Mouse (Mus musculus): ENCODE data around the gene Cd9. TPM values are rescaled to one million over a fixed set of nuclear protein-coding genes. Genes with fewer than 3 reads are reported as not detected.

The Cd9 gene
- total RNA-seq, 2 experiments from 2014 or later = 39.6 to 40.7 TPM

GRCm38 (mm10) chr6:125410995-125411547 lies 83.5 kb downstream of the Cd9 start:
- no peak overlapping the region for H3K4me3 ChIP-seq
- no peak for DNase-seq (ENCODE audit: extremely low spot score in 1 of 2, low spot score in 2 of 2)
- intact Hi-C loops (cut with DNase I) = no loop called here
- no peak for TF ChIP-seq CTCF (IDR thresholded peaks at IDR 0.05)
- H3K27ac ChIP-seq = no peak overlapping the region

DNA sequence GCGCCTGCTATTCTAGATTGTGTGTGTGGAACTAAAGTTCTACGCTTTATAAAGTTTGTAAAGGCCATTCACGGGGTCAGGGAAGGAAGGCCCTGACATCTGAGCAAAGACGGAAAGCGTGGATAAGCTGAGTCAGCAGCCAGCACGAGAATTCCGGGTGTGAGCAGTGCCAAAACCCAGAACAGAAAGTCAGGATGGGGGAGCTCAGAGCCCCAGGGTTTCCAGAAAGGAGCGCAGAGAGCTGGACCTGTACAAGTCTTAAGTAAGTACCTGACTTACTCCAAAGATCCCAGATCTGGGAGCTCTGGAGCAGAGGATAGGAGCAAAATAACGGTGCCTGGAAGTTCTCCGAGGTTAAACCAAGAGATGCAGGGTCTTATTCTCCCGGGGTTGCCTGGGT lies 84.0 kb downstream of the Cd9 start:
- intact Hi-C loops (cut with DNase I) = no loop called here
- Histone ChIP-seq H3K27ac (no peak overlapping the region), H3K4me3 (no peak overlapping the region)
- no peak for TF ChIP-seq CTCF (IDR thresholded peaks at IDR 0.05)
- DNase-seq (ENCODE audit: extremely low spot score in 1 of 2, low spot score in 2 of 2) = no peak

Other genes with a start within 250 kb of the Cd9 start
- gene Tuba3a, start 208.7 kb downstream of the Cd9 start, total RNA-seq (2021) = not detected
- gene Ltbr, start 180.9 kb downstream of the Cd9 start, total RNA-seq (2021) = 1 to 10 TPM; 7.9 to 9.1 TPM
- 1 to 10 TPM; 2.5 to 2.7 TPM for gene Scnn1a, start 174.1 kb downstream of the Cd9 start, total RNA-seq (2021)
- 10 to 100 TPM; 10.8 to 11.1 TPM for gene Tnfrsf1a, start 145.4 kb downstream of the Cd9 start, total RNA-seq (2021)
- gene Plekhg6, start 114.0 kb downstream of the Cd9 start, total RNA-seq (2021) = under 1 TPM; 0.30 to 0.34 TPM
- gene Vwf, start 52.0 kb upstream of the Cd9 start, total RNA-seq (2021) = 10 to 100 TPM; 13.7 to 14.6 TPM
- gene Ano2, start 195.6 kb upstream of the Cd9 start, total RNA-seq (2021) = 1 to 10 TPM; 4.5 to 4.8 TPM